Mouse (Mus musculus) kidney, adult 2 months (tissue): ENCODE measurements around the gene Ccdc62. TPM values are rescaled to one million over a fixed set of nuclear protein-coding genes. Genes with fewer than 3 reads are reported as not detected.
A peak's percentile ranks its signal among the peaks of the same experiment; 100 is the strongest.

Source experiments
- DNase-seq: peaks from one replicate; pipeline ENCODE4 v3.0.0; 2021
- H3K27ac ChIP-seq: fragments of 200-500 bp; 2 replicates; pipeline ENCODE4 v1.5.1; 2012; ENCODE audit warnings: low read depth, low read length, control low read depth, inconsistent platforms; ENCODE audit not compliant: insufficient read depth
- H3K27me3 ChIP-seq: fragments of 200-500 bp; replicated peaks from 2 replicates; pipeline ENCODE4 v1.6.1; 2012; ENCODE audit warnings: mild to moderate bottlenecking, moderate library complexity, low read length, inconsistent platforms; ENCODE audit not compliant: control insufficient read depth, insufficient read depth
- H3K36me3 ChIP-seq: fragments of 200-500 bp; 2 replicates; pipeline ENCODE4 v1.6.1; 2012; ENCODE audit warnings: mild to moderate bottlenecking, moderate library complexity, low read length, inconsistent platforms; ENCODE audit not compliant: control insufficient read depth, insufficient read depth
- H3K4me1 ChIP-seq: fragments of 200-500 bp; 2 replicates; pipeline ENCODE4 v1.6.1; 2011; ENCODE audit warnings: low read length; ENCODE audit not compliant: control insufficient read depth, insufficient read depth
- H3K4me3 ChIP-seq: fragments of 200-500 bp; 2 replicates; pipeline ENCODE4 v1.5.1; 2011; ENCODE audit warnings: mild to moderate bottlenecking, low read depth, low read length, control low read depth; ENCODE audit not compliant: insufficient read depth
- CTCF ChIP-seq: fragments of 200-500 bp; conservative IDR thresholded peaks from 2 replicates; pipeline ENCODE4 v1.5.1; 2011; ENCODE audit warnings: low read depth, mild to moderate bottlenecking, control low read depth, low read length, moderate library complexity, mixed read lengths; ENCODE audit not compliant: insufficient read depth, insufficient read length
- POLR2A ChIP-seq: fragments of 200-500 bp; IDR thresholded peaks from one replicate; pipeline ENCODE4 v1.6.1; 2011; ENCODE audit warnings: low read depth, low read length, control low read depth
- WGBS: fragments of 180-500 bp; shearing (Covaris S2); methylation state at CpG from one replicate; pipeline ENCODE4 v1.1.7; 2018; 5-methylcytosine and 5-hydroxymethylcytosine counted together
- polyA plus RNA-seq: library from polyadenylated mRNA; depleted of rRNA; stranded (reverse); fragments of >200 nt; gene quantifications from 2 replicates; pipeline ENCODE4 v1.2.3, GENCODE M21; 2012

The Ccdc62 gene
- polyA plus RNA-seq, 1 experiment = 4.1 TPM

DNA sequence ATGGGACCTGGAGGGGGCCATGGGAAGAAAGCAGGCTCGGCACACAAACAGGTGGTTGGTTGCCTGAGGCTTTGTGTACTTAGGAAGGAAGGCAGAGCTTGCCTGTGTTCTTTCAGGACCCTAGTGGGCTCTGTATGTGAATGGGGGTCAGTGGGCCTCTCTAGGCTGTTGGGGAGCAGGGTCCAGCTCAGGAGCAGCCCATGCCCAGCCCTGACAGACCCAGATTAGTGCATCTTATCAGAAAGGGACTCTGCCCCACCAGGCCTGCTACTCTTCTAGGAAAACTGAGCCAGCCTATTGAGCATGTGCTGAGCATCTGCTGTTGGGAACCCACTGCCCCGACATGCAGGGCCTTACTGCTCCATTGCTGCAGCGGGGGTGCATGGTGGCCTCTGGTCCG, 57.0 kb downstream of the Ccdc62 start:
- H3K27me3 ChIP-seq = no peaks in the 10 kb centered on the region
- peaks cover 7% of the 10 kb centered on the region; the same call in 1 of the 2 replicates for H3K4me1 ChIP-seq
- H3K4me3 ChIP-seq = no peak overlapping the region
- no peak for TF ChIP-seq CTCF
- TF ChIP-seq POLR2A = no peak
- H3K27ac ChIP-seq = no peak overlapping the region
- DNase-seq = no peak
- no peaks in the 10 kb centered on the region for H3K36me3 ChIP-seq
- WGBS = 87% methylated on average over 4 of the region's 4 CpGs

- no peaks in the 10 kb centered on the region for H3K36me3 ChIP-seq
- peaks cover 7% of the 10 kb centered on the region; the same call in 1 of the 2 replicates for H3K4me1 ChIP-seq
- WGBS = 83% methylated on average over 20 of the region's 20 CpGs
- DNase-seq = no peak
- H3K27me3 ChIP-seq = no peaks in the 10 kb centered on the region
- no peak overlapping the region for H3K27ac ChIP-seq
- no peak for TF ChIP-seq CTCF
- no peak for TF ChIP-seq POLR2A
- no peak overlapping the region for H3K4me3 ChIP-seq
Observed at GRCm38 (mm10) chr5:123989941-123990885, 59.7 kb downstream of the Ccdc62 start.

DNA sequence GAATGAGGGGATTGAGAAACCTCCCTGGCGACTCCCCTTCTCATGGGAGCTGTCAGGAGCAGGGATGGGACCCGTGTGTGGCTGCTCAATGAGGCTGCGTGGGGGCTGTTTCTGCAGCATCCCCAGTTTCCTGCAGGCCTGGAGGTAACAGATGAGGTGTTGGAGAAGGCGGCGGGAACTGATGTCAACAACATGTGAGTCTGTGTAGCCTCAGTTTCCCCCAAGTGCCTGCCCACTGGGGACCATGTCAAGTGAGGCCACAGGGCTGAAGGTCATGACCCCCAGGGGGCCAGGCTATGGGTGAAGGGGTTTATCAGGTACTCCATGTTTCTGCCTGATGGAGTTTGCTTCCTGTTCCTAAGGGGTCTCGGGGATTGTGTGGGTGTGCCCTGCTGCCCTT, 60.8 kb downstream of the Ccdc62 start:
- no peak overlapping the region for H3K4me3 ChIP-seq
- TF ChIP-seq POLR2A (no peak), CTCF (no peak)
- H3K27me3 ChIP-seq = no peaks in the 10 kb centered on the region
- no peak for DNase-seq
- no peak overlapping the region for H3K27ac ChIP-seq
- peaks cover 7% of the 10 kb centered on the region; the same call in 1 of the 2 replicates for H3K4me1 ChIP-seq
- 75% methylated on average over 6 of the region's 6 CpGs for WGBS
- H3K36me3 ChIP-seq = no peaks in the 10 kb centered on the region

DNA sequence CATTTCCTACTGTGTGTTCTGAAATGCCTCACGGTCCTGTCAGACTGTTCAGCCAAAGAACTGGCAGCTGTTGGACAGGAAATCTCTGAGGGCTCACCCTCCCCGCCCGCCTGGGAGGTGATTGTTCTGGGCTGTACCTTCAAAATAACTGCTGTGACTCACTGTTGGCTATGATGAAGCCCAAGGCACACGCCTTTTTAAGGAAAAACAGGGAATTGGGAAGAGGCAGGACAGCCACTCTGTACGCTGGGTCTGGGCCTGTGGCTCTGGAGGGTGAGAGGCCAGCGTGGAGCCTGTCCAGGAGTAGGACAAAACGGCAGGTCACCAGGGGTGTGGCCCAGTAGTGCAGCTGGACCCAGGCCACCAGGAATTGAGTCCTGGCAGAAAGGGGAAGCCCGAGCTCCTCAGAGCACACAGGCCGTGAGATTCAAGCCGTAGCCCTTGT, 61.7 kb downstream of the Ccdc62 start:
- H3K4me1 ChIP-seq = peaks cover 7% of the 10 kb centered on the region; the same call in 1 of the 2 replicates
- no peak for TF ChIP-seq POLR2A
- TF ChIP-seq CTCF = no peak
- H3K4me3 ChIP-seq = no peak overlapping the region
- H3K27me3 ChIP-seq = no peaks in the 10 kb centered on the region
- WGBS = 56% methylated on average over 10 of the region's 10 CpGs
- peak; percentile 82 for DNase-seq
- H3K27ac ChIP-seq = peak overlapping the region; percentile 77
- H3K36me3 ChIP-seq = no peaks in the 10 kb centered on the region

DNA sequence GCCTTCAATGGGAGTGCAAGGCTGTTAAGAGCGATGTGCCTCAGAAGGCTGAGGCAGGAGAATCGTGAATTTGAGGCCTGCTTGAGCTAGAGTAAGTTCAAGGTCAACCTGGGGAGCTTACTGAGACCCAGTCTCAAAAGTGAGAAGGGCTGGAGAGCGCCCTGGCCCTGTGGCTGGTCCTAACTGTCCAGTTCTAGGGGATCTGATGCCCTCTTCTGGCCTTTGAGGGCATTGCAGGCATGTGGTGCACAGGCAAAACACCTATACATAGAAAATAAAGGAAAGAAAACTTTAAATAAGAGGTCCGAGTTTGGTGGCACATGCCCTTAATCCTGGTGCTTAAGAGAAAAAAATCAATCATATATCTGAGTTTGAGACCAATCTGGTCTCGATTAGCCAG, 62.3 kb downstream of the Ccdc62 start:
- Histone ChIP-seq H3K4me1 (peaks cover 7% of the 10 kb centered on the region; the same call in 1 of the 2 replicates), H3K36me3 (no peaks in the 10 kb centered on the region), H3K27ac (peak overlapping the region; percentile 12), H3K4me3 (no peak overlapping the region), H3K27me3 (no peaks in the 10 kb centered on the region)
- WGBS = 36% methylated on average over 5 of the region's 5 CpGs
- TF ChIP-seq POLR2A (no peak), CTCF (peak; percentile 92)
- DNase-seq = peak; percentile 90

- peaks cover 7% of the 10 kb centered on the region; the same call in 1 of the 2 replicates for H3K4me1 ChIP-seq
- no peak for TF ChIP-seq CTCF
- no peak for TF ChIP-seq POLR2A
- H3K27ac ChIP-seq = no peak overlapping the region
- H3K36me3 ChIP-seq = no peaks in the 10 kb centered on the region
- H3K4me3 ChIP-seq = no peak overlapping the region
- no peak for DNase-seq
- no peaks in the 10 kb centered on the region for H3K27me3 ChIP-seq
- 75% methylated on average over 7 of the region's 7 CpGs for WGBS
Observed at GRCm38 (mm10) chr5:123993263-123994036, 63.0 kb downstream of the Ccdc62 start.

- 96% methylated on average over 7 of the region's 7 CpGs for WGBS
Observed at GRCm38 (mm10) chr5:123994468-123994867, 64.0 kb downstream of the Ccdc62 start.

More at GRCm38 (mm10) chr5:123994468-123994867, 64.0 kb downstream of the Ccdc62 start:
- no peaks in the 10 kb centered on the region for H3K36me3 ChIP-seq
- no peaks in the 10 kb centered on the region for H3K4me1 ChIP-seq
- no peak for DNase-seq
- H3K27ac ChIP-seq = no peak overlapping the region
- TF ChIP-seq CTCF (no peak), POLR2A (no peak)
- no peak overlapping the region for H3K4me3 ChIP-seq
- H3K27me3 ChIP-seq = no peaks in the 10 kb centered on the region
